Mouse (Mus musculus): ENCODE measurements at regions not wholly inside any gene's neighbourhood (a gene's known extent, or its start where the extent isn't known, plus 50 kb on each side); places are given as distances from the start of the nearest gene placed in this dataset.
A peak's percentile ranks its signal among the peaks of the same experiment; 100 is the strongest.

GRCm38 (mm10) chr13:45218251-45218650 lies 139.8 kb downstream of the Gm9817 start:
- no peak for DNase-seq

DNA sequence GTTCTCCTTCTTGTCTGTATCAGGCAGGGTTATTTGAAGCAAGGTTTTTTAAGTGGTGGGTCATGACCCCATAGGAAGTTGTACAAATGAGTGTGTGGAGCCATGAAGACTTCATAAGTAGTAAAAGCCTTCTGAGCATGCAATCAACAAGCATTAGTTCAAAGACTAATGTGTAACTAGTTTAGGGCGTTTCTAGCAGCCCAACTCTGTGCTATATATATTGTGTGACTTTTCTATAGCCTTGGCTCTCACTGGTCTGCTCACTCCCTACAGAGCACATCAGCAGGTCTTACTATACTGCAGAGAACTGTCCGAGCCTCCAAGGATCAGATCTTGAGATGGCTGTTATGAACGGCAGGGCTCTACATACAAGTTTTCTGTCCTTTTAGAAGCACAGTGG lies 141.2 kb downstream of the Gm9817 start:
- no peak for DNase-seq

DNA sequence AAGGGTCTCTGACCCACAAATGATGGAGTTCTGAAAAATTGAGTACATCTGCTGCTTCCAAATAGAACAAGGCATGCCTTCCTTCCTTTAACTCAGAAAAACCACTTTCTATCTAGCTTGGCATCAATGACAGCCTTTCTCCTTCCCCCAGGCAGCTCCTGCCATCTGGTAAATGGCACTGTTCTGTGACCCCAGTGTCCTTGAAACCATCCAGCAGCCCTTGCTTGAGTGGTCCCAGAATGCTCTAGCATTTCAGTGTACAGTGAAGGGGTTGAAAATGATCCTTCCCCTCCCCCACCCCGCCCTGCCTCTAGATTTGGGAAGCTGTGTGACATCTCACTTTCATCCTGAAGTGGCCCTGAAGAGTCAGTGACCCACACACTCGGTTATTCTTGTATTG lies 152.3 kb downstream of the Gm9817 start:
- DNase-seq = no peak

DNA sequence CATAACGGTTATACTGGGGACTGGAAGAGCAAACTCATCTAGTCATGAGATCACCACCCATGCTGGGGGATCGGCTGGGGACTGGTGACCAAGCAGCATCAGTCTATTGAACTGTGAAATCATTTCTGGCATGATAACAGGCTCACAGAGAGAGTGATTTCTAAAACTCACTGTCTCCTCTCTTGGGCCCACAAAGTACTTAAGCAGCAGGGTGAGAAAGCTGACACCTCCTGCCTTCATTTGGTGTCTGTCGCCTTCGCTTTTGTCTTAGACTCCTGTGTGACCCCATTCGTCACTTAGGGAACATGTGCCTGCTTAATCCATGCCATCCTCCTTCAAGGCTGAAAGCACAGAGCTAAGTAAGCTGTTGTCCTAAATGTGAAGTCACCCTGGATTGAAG lies 154.3 kb upstream of the Mylip start:
- DNase-seq = no peak

DNA sequence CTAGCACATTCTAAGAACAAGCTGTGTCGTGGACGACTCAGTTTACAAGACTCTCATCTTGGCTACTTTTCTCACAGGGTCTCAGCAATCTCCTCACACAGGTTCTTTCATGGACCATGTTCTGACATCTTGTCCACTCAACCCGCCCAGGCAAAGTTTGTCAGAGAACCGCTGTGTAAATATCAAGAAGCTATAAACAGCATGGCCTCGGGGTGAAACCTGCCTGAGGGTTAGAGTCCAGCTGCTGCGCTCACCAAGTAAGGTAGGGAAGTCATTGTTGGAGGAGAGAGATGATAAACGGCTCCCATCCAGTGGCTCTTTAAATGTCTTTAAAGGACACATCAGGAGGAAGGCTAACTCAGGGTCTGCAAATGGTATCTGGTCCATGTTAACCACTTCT lies 151.3 kb upstream of the Mylip start:
- no peak for DNase-seq

- DNase-seq = peak; percentile 27
These were observed 150.4 kb upstream of the Mylip start for GRCm38 (mm10) chr13:45239153-45239552.

DNA sequence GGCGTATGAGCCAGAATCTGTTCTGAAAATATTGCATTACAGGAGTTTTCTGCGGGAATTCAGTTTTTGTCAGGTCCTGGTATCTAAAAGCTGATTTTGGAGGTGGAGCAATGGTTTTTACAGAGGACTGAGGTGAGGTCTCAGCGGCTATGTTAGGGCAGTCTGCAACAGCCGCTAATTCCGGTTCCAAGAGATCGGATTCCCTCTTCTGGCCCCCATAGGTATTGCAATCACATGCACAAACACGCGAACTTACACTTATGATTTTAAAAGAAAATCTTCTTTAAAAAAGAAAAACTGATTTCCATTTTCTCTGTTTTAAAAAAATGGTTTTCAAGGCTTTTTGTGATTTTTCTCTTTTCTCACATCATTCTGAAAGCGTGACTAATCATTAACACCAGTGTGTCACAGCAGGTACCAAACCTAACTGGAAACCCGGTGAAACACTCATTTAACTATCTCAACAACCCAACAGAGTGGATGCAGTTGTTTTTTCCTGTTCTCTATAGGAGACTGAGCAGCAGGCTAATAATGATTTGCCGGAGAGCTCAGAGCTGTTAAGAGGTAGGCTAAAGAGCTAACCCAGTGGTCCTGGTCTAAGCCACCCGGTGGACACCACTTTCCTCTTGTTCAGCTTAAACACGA lies 149.4 kb upstream of the Mylip start:
- DNase-seq = no peak

DNA sequence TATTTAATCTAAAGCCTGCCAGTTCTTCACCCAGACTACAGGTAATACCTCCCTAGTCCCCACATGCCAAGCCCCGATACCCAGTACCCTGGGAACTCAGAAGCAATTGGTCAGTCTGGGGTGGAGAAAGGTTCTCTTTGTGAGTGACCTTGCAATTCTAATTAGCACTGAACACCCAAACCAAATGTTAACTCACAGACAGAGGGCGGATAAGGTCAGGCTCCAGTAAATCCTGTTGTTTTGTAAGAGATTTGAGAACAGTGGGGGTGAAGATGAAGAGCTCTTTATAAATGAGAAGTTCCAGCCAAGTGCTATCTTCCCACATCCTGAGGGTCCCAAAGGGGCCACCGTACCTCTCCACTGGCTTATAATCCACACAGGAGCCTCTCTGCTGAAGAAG lies 147.3 kb upstream of the Mylip start:
- DNase-seq = no peak

- DNase-seq = no peak
These were observed 146.8 kb upstream of the Mylip start for GRCm38 (mm10) chr13:45242750-45243149.

DNA sequence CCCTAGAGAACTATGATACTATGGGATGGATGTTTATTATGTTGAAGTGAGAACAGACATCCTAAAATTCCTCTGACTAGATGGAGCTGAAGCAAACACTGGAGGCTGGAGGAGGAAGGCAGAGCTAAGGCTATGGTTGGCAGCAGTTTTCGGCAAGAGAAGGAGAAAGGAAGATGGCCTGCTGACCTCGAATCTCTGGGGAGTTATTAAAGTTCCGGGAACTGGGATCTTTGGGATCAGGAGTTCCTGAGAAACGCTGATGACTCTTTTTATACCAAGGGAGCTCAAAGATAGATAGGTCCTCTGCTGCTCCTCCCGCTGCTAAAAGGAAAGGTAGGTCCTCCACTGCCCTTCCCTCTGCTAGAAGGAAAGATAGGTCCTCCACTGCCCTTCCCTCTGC lies 143.9 kb upstream of the Mylip start:
- DNase-seq = no peak

- no peak for DNase-seq
These were observed 143.2 kb upstream of the Mylip start for GRCm38 (mm10) chr13:45246341-45246740.

- DNase-seq = no peak
These were observed 139.5 kb upstream of the Mylip start for GRCm38 (mm10) chr13:45250028-45250427.

DNA sequence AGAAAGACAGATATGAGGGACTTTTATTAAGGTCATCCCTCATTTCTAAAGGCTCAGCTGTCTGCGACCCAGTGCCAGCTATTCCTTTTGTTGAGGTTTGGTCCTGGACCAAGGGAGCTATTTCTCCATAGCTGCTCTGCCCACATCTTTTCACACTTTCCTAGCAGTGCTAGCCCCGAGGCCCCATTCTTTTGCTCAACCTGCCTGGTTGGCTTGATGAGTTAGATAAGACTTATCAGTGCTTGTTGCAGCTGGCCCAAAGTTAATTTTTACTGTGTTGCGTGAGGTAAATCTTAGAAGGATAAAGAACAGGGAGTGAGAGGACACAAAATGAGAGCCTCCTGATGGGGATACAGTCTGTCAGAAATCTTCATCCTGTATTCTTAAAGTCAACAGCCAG lies 138.5 kb upstream of the Mylip start:
- no peak for DNase-seq

GRCm38 (mm10) chr13:45252126-45252525 lies 137.4 kb upstream of the Mylip start:
- DNase-seq = no peak

- no peak for DNase-seq
These were observed 136.3 kb upstream of the Mylip start for GRCm38 (mm10) chr13:45253221-45253620.

- no peak for DNase-seq
These were observed 134.3 kb upstream of the Mylip start for GRCm38 (mm10) chr13:45255277-45255676.

- peak; percentile 53 for DNase-seq
These were observed 127.5 kb upstream of the Mylip start for GRCm38 (mm10) chr13:45262011-45262410.

DNA sequence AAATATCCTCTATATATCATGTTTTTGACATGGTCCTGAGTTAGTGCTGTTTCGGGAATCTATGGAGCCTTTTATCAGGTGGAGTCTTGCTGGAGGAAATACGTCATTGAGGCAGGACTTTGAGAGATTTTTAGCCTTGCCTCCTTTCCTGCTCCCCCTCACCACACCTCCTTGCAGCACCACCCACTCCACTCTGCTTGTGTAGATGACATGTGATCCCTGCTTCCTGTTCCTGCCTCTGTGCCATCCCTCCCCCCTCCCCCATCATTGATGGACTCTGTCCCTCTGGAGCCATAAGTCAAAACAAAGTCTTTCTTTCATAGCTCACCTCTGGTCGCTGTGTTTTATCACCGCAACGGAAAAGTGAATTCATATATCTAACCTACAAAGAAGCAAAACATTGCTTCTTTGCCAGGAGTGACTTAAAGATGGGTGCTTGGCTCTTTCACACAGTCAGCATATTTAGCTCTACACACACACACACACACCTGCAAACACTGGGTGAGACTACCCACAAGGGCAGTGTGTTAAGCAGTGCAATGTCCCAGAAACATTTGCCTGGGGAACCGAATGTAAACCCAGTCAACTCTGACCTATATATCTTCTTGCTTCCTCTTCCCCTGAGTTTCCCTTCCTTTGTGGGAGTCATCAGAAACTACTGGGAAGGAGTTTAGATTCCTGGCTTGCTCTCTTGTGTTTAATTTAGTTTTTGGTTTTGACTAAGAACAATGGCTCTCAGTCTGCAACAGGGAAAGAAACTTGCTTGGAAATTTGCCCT lies 123.1 kb upstream of the Mylip start:
- no peak for DNase-seq

GRCm38 (mm10) chr13:45267446-45267845 lies 122.1 kb upstream of the Mylip start:
- no peak for DNase-seq

DNA sequence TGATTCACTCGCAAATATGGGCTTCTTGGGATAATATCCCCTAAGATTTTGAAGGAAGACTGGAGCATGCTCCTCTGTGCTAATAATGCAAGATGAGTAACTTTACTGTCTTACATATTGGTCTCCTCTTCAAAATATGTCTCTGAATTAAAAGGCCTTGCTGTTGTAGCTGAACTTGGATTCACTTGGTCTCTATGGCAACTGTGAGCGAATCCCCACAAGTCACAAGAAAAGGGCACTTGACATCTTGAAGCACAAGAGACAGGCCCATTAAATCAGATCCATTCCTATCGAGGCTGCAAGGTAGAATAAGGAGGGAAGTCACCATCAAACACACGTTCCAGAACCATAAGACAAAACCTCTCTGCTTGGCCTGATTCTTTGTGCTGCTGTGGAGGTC lies 121.6 kb upstream of the Mylip start:
- DNase-seq = no peak

DNA sequence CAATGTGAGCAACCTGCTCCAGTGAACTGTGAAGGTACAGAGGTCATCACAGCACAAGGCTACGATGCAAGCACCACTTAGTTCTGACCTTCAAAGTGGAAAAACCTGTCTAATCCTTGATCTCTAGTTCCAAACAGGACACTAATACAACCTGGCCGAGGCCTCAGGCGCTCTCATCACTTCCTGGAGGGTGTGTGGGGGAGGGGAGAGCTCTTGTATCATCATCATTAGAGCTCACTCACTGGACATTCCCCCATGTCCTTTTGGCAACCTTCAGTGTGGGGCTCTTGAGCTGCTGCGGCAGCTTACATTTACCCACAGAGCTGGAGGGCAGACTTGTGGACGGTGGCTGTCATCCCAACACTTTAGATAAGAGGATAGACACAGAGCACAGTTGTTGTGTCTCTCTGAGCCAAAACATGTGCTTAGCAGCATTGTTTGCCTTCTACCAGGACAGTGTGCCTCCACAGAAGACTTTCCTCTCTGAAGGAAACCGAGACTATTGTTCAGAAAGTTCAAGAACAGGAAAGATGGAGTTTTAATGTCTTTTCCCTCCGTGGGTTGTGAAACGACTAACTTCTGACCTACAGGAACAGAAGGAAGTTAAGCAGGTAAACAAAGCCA lies 115.2 kb upstream of the Mylip start:
- DNase-seq = peak; percentile 47

DNA sequence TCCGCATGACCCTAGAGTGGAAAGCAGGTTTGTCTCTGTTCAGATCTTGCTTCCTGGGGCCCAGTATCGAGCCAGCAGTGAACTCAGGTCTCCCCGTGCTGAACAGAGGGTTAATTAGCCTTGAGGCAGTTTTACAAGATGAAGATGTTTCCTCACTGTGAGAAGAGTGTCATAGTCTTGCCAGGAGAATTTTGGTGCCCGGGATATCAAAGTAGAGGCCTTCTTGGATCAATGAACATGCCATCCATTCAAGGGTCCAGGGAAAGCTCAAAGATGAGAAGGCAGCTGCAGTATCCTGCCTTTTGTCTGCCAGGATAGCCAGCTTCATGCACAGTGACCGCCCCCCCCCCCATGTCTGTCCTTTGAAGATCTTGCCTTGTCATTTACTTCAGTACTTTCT lies 114.2 kb upstream of the Mylip start:
- DNase-seq = no peak

GRCm38 (mm10) chr13:45277842-45278416 lies 111.6 kb upstream of the Mylip start:
- peak; percentile 20 for DNase-seq

- no peak for DNase-seq
These were observed 108.4 kb upstream of the Mylip start for GRCm38 (mm10) chr13:45281106-45281505.
